Mouse (Mus musculus): ENCODE data around the gene Kdm8.

DNA sequence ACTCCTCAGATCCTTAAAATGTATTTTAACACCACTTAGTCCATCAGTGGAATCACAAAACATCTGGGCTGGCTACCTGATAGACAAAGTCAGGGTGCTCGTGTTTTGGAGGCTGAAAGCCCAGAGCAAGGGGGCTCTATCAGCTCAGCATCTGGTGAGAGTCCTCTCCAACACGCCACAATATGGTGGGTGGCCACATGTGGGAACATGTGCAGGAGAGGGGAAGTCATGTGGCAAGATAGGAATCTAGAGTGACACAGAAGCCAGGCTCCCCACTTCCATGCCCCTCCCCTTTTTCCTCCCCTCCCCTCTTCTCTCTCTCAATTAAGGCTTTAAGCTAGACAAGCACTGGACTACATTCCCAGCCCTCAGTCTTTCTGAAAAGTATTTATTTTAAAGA lies 67.4 kb downstream of the Kdm8 start:
- TF ChIP-seq CTCF (IDR thresholded peaks at IDR 0.05; ENCODE audit: extremely low read depth, insufficient read length, insufficient replicate concordance, low read depth, low read length) = no peak
- TF ChIP-seq POLR2A (IDR thresholded peaks at IDR 0.05; ENCODE audit: low read depth, low read length) = no peak
